Mouse (Mus musculus) embryonic fibroblast, embryonic 13.5 days (primary cell): ENCODE results near the gene Celsr3. TPM values are rescaled to one million over a fixed set of nuclear protein-coding genes. Genes with fewer than 3 reads are reported as not detected.
A peak's percentile ranks its signal among the peaks of the same experiment; 100 is the strongest.

ENCODE experiments used
- H3K27ac ChIP-seq: 2 replicates; pipeline ENCODE4 v1.5.1; 2012; ENCODE audit warnings: low read length, control low read depth, inconsistent platforms; ENCODE audit not compliant: insufficient read depth
- H3K4me1 ChIP-seq: 2 replicates; pipeline ENCODE4 v1.6.1; 2011; ENCODE audit warnings: low read length; ENCODE audit not compliant: control insufficient read depth, insufficient read depth
- H3K4me3 ChIP-seq: 2 replicates; pipeline ENCODE4 v1.5.1; 2011; ENCODE audit warnings: mild to moderate bottlenecking, control low read depth, low read length; ENCODE audit not compliant: insufficient read depth
- CTCF ChIP-seq: IDR thresholded peaks from 2 replicates; pipeline ENCODE4 v1.5.1; 2011; ENCODE audit warnings: mild to moderate bottlenecking, control low read depth, low read length, moderate library complexity, borderline replicate concordance; ENCODE audit not compliant: insufficient read depth
- POLR2A ChIP-seq: IDR thresholded peaks from 2 replicates; pipeline ENCODE4 v1.6.1; 2011; ENCODE audit warnings: low read depth, mild to moderate bottlenecking, control low read depth, low read length, moderate library complexity
- polyA plus RNA-seq: library from polyadenylated mRNA; stranded (reverse); fragments of >200 nt; gene quantifications from 2 replicates; pipeline ENCODE4 v1.2.4, GENCODE M21; 2011; ENCODE audit warnings: low read depth; ENCODE audit not compliant: missing spikeins, insufficient read length

Gene Celsr3
- polyA plus RNA-seq, 1 experiment: 0.42 TPM

GRCm38 (mm10) chr9:108824144-108824685, 1.9 kb upstream of the Celsr3 start:
- Histone ChIP-seq H3K4me1 (no peaks in the 10 kb centered on the region), H3K27ac (no peak overlapping the region), H3K4me3 (no peak overlapping the region)
- TF ChIP-seq CTCF: no peak
- no peak for TF ChIP-seq POLR2A

DNA sequence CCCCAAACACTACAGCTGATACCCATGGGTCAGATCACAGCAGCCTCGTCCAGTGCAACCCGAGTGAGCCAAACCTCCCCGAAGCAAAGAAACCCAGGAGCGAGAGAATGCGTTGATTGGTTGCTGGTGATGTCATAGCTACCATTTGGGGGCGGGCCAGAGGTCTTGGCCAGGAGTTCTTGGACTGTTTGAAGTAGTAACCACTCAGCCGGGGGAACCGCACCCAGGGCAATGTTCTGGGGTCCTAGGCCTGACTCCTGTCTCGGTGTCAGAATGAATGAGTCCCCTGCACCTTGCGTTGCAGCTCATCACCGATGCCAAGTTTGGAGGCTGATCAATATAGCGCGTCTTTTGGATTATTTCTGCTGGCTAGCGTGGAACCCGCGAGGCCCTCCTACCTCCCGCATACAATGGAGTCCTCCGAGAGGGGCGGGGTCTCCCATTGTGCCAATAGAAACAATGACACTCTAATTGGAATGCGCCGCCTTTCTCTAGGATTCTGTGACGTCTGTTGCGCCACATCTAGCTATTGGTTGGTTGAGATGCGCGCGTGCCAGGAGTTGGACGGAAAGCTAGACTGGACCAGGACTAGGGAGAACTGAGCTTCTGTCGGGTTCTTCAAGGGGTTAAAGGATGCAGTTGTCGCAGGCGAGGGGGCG, 1.2 kb upstream of the Celsr3 start:
- no peak overlapping the region for H3K4me3 ChIP-seq
- TF ChIP-seq POLR2A (no peak), CTCF (no peak)
- no peak overlapping the region for H3K27ac ChIP-seq
- H3K4me1 ChIP-seq: no peaks in the 10 kb centered on the region

GRCm38 (mm10) chr9:108826700-108827340, 700 bp downstream of the Celsr3 start:
- no peak overlapping the region for H3K27ac ChIP-seq
- TF ChIP-seq CTCF: no peak
- peak overlapping the region; percentile 25 for H3K4me3 ChIP-seq
- no peaks in the 10 kb centered on the region for H3K4me1 ChIP-seq

GRCm38 (mm10) chr9:108827454-108827853, 1.3 kb downstream of the Celsr3 start:
- Histone ChIP-seq H3K4me1 (no peaks in the 10 kb centered on the region), H3K4me3 (peak overlapping the region; percentile 25; the same call in 1 of the 2 replicates), H3K27ac (no peak overlapping the region)
- TF ChIP-seq POLR2A (no peak), CTCF (peak; percentile 23; the same call in 1 of the 2 replicates)

DNA sequence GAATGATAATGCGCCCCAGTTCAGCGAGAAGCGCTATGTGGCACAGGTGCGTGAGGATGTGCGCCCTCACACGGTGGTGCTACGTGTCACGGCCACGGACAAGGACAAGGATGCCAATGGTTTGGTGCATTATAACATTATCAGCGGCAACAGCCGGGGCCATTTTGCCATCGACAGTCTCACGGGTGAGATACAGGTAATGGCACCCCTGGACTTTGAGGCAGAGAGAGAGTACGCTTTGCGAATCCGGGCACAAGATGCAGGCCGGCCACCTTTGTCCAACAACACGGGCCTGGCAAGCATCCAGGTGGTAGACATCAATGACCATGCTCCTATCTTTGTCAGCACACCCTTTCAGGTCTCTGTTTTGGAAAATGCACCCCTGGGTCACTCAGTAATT, 1.8 kb downstream of the Celsr3 start:
- TF ChIP-seq CTCF (no peak), POLR2A (no peak)
- Histone ChIP-seq H3K4me3 (no peak overlapping the region), H3K4me1 (no peaks in the 10 kb centered on the region), H3K27ac (no peak overlapping the region)

- H3K4me3 ChIP-seq: peak overlapping the region; percentile 48; the same call in 1 of the 2 replicates
- TF ChIP-seq POLR2A (no peak), CTCF (no peak)
- no peaks in the 10 kb centered on the region for H3K4me1 ChIP-seq
- H3K27ac ChIP-seq: no peak overlapping the region
These were observed 5.5 kb downstream of the Celsr3 start for GRCm38 (mm10) chr9:108831637-108832036.

GRCm38 (mm10) chr9:108832390-108833108, 6.4 kb downstream of the Celsr3 start:
- TF ChIP-seq CTCF (no peak), POLR2A (no peak)

GRCm38 (mm10) chr9:108842989-108843388, 16.9 kb downstream of the Celsr3 start:
- H3K4me3 ChIP-seq: no peak overlapping the region
- TF ChIP-seq CTCF: peak; percentile 26; the same call in 1 of the 2 replicates
- no peak for TF ChIP-seq POLR2A
- H3K27ac ChIP-seq: no peak overlapping the region
- H3K4me1 ChIP-seq: no peaks in the 10 kb centered on the region

More at GRCm38 (mm10) chr9:108832390-108833108, 6.4 kb downstream of the Celsr3 start:
- no peak overlapping the region for H3K27ac ChIP-seq
- peak overlapping the region; percentile 48 for H3K4me3 ChIP-seq
- no peaks in the 10 kb centered on the region for H3K4me1 ChIP-seq

- H3K4me1 ChIP-seq: no peaks in the 10 kb centered on the region
- no peak for TF ChIP-seq POLR2A
- TF ChIP-seq CTCF: no peak
- no peak overlapping the region for H3K27ac ChIP-seq
- H3K4me3 ChIP-seq: no peak overlapping the region
These were observed 19.3 kb downstream of the Celsr3 start for GRCm38 (mm10) chr9:108845390-108845789.

DNA sequence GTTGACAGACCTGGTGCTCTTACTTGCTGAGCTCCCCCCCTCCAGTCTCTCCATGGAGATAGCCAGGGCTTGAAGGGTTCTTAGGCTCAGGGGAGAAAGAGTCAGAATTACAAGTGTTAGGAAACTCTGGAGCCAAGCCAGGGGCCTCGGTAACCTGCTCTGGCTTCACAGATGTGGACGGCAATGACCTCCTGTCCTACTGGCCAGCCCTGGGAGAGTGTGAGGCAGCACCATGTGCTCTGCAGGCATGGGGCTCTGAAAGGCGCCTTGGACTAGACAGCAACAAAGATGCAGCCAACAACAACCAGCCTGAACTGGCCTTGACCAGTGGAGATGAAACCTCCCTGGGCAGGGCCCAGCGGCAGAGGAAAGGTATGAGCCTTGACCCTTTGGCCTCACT, 21.3 kb downstream of the Celsr3 start:
- Histone ChIP-seq H3K27ac (no peak overlapping the region), H3K4me3 (no peak overlapping the region), H3K4me1 (no peaks in the 10 kb centered on the region)
- TF ChIP-seq CTCF (no peak), POLR2A (no peak)
